Mouse (Mus musculus) c-Kit-positive CD71-positive TER-119-negative erythroid progenitor cells, embryonic 14.5 days (primary cell): ENCODE measurements at regions not wholly inside any gene's neighbourhood (a gene's known extent, or its start where the extent isn't known, plus 50 kb on each side); places are given as distances from the start of the nearest gene placed in this dataset.

ENCODE experiments used
- DNase-seq: peaks from one replicate; pipeline ENCODE4 v3.0.0-alpha.2; 2013; ENCODE audit warnings: low read depth

GRCm38 (mm10) chr9:33790617-33791016 lies 695.1 kb upstream of the Kirrel3 start:
- DNase-seq: no peak

GRCm38 (mm10) chr9:33800250-33800649 lies 685.4 kb upstream of the Kirrel3 start:
- DNase-seq: no peak

- DNase-seq: no peak
These were observed 684.9 kb upstream of the Kirrel3 start for GRCm38 (mm10) chr9:33800763-33801162.

- DNase-seq: no peak
These were observed 670.8 kb upstream of the Kirrel3 start for GRCm38 (mm10) chr9:33814739-33815368.

GRCm38 (mm10) chr9:33822574-33823394 lies 662.9 kb upstream of the Kirrel3 start:
- DNase-seq: no peak

GRCm38 (mm10) chr9:33826116-33826515 lies 659.6 kb upstream of the Kirrel3 start:
- no peak for DNase-seq

- no peak for DNase-seq
These were observed 658.3 kb upstream of the Kirrel3 start for GRCm38 (mm10) chr9:33827409-33827808.

GRCm38 (mm10) chr9:33837666-33838380 lies 647.9 kb upstream of the Kirrel3 start:
- no peak for DNase-seq

- no peak for DNase-seq
These were observed 636.1 kb upstream of the Kirrel3 start for GRCm38 (mm10) chr9:33849623-33850022.

- no peak for DNase-seq
These were observed 635.7 kb upstream of the Kirrel3 start for GRCm38 (mm10) chr9:33850024-33850423.

GRCm38 (mm10) chr9:33850993-33851392 lies 634.7 kb upstream of the Kirrel3 start:
- DNase-seq: no peak

GRCm38 (mm10) chr9:33856169-33856568 lies 629.5 kb upstream of the Kirrel3 start:
- DNase-seq: no peak

GRCm38 (mm10) chr9:33858511-33858910 lies 627.2 kb upstream of the Kirrel3 start:
- DNase-seq: no peak

- DNase-seq: no peak
These were observed 617.0 kb upstream of the Kirrel3 start for GRCm38 (mm10) chr9:33868666-33869065.

GRCm38 (mm10) chr9:33887279-33887678 lies 598.4 kb upstream of the Kirrel3 start:
- DNase-seq: no peak

GRCm38 (mm10) chr9:33892001-33892400 lies 593.7 kb upstream of the Kirrel3 start:
- DNase-seq: no peak

- no peak for DNase-seq
These were observed 584.2 kb upstream of the Kirrel3 start for GRCm38 (mm10) chr9:33901313-33902076.

- no peak for DNase-seq
These were observed 581.6 kb upstream of the Kirrel3 start for GRCm38 (mm10) chr9:33903991-33904570.

- DNase-seq: no peak
These were observed 570.8 kb upstream of the Kirrel3 start for GRCm38 (mm10) chr9:33914919-33915318.

- DNase-seq: no peak
These were observed 570.2 kb upstream of the Kirrel3 start for GRCm38 (mm10) chr9:33915349-33916056.

- DNase-seq: no peak
These were observed 555.4 kb upstream of the Kirrel3 start for GRCm38 (mm10) chr9:33930286-33930685.
